Mouse (Mus musculus) intestine, embryonic 16.5 days (tissue): ENCODE data around the gene Vav1. TPM values are rescaled to one million over a fixed set of nuclear protein-coding genes. Genes with fewer than 3 reads are reported as not detected.

Experiments used
- ATAC-seq: fragments of 200-750 bp; cut with Nextera tagmentation; 2 replicates; pipeline ENCODE4 v1.8.0; 2017; ENCODE audit warnings: moderate TSS enrichment, moderate library complexity
- H3K27ac ChIP-seq: fragments of 300-500 bp; sonication (generic); 2 replicates; pipeline ENCODE4 v1.5.1; 2014; ENCODE audit warnings: mild to moderate bottlenecking, low read length
- H3K27me3 ChIP-seq: fragments of 300-500 bp; sonication (generic); replicated peaks from 2 replicates; pipeline ENCODE4 v1.6.1; 2014; ENCODE audit warnings: low read length, control low read depth, mixed read lengths; ENCODE audit not compliant: control insufficient read depth, insufficient read depth
- H3K36me3 ChIP-seq: fragments of 300-500 bp; sonication (generic); 2 replicates; pipeline ENCODE4 v1.6.1; 2014; ENCODE audit warnings: low read length, control low read depth; ENCODE audit not compliant: control insufficient read depth, insufficient read depth
- H3K4me1 ChIP-seq: fragments of 300-500 bp; sonication (generic); 2 replicates; pipeline ENCODE4 v1.6.1; 2014; ENCODE audit warnings: low read length, control low read depth, mixed read lengths; ENCODE audit not compliant: control insufficient read depth, insufficient read depth
- H3K4me2 ChIP-seq: fragments of 300-500 bp; sonication (generic); 2 replicates; pipeline ENCODE4 v1.6.1; 2014; ENCODE audit warnings: low read depth, low read length, control low read depth
- H3K4me3 ChIP-seq: fragments of 300-500 bp; sonication (generic); 2 replicates; pipeline ENCODE4 v1.5.1; 2014; ENCODE audit warnings: mild to moderate bottlenecking, low read length
- H3K9ac ChIP-seq: fragments of 300-500 bp; sonication (generic); 2 replicates; pipeline ENCODE4 v1.6.1; 2014; ENCODE audit warnings: low read depth, low read length
- H3K9me3 ChIP-seq: fragments of 300-500 bp; sonication (generic); 2 replicates; pipeline ENCODE4 v1.6.1; 2016; ENCODE audit warnings: low read length, control low read depth; ENCODE audit not compliant: control insufficient read depth
- WGBS: fragments of 180-500 bp; shearing (Covaris S2); extraction: QIAGEN DNeasy Blood & Tissue Kit; methylation state at CpG from one replicate; pipeline ENCODE4 v1.1.7; 2014; 5-methylcytosine and 5-hydroxymethylcytosine counted together
- polyA plus RNA-seq: library from polyadenylated mRNA; unstranded; fragments of >200 nt; fragmentation: Nextera tagmentation; extraction: Ambion mirVana; gene quantifications from 2 replicates; pipeline ENCODE4 v1.2.1, GENCODE M21; 2015

Gene Vav1
- polyA plus RNA-seq, 1 experiment from 2014 or later = 2.4 TPM

- Histone ChIP-seq H3K36me3 (no peaks in the 10 kb centered on the region), H3K4me3 (no peak overlapping the region), H3K4me1 (no peaks in the 10 kb centered on the region), H3K27me3 (no peaks in the 10 kb centered on the region), H3K4me2 (no peak overlapping the region), H3K9ac (no peak overlapping the region), H3K9me3 (no peaks in the 10 kb centered on the region), H3K27ac (no peak overlapping the region)
- WGBS = 86% methylated on average over 11 of the region's 11 CpGs
- ATAC-seq = no peak
Observed at GRCm38 (mm10) chr17:57359485-57360241, 80.8 kb downstream of the Vav1 start.

Other genes with a start within 250 kb of the Vav1 start
- 15.7 and 16.7 TPM in 2 replicates for gene Khsrp, start 247.6 kb upstream of the Vav1 start, polyA plus RNA-seq
- not detected in 2 replicates for gene Slc25a41, start 237.4 kb upstream of the Vav1 start, polyA plus RNA-seq
- gene Crb3, start 220.0 kb upstream of the Vav1 start, polyA plus RNA-seq = 113 TPM in 2 replicates
- 5.7 and 6.7 TPM in 2 replicates for gene Slc25a23, start 219.2 kb upstream of the Vav1 start, polyA plus RNA-seq
- 7.4 and 8.1 TPM in 2 replicates for gene Dennd1c, start 200.6 kb upstream of the Vav1 start, polyA plus RNA-seq
- gene Tubb4a, start 191.3 kb upstream of the Vav1 start, polyA plus RNA-seq = 20.3 and 22.6 TPM in 2 replicates
- 6.0 and 6.2 TPM in 2 replicates for gene Tnfsf9, start 173.8 kb upstream of the Vav1 start, polyA plus RNA-seq
- gene Cd70, start 129.3 kb upstream of the Vav1 start, polyA plus RNA-seq = not detected in 2 replicates
- 0.21 and 0.43 TPM in 2 replicates for gene Tnfsf14, start 84.9 kb upstream of the Vav1 start, polyA plus RNA-seq
- 5.0 and 8.2 TPM in 2 replicates for gene C3, start 51.0 kb upstream of the Vav1 start, polyA plus RNA-seq
- gene Gpr108, start 30.7 kb upstream of the Vav1 start, polyA plus RNA-seq = 34.9 and 37.0 TPM in 2 replicates
- 46.9 and 47.4 TPM in 2 replicates for gene Trip10, start 29.6 kb upstream of the Vav1 start, polyA plus RNA-seq
- gene Adgre1, start 79.6 kb downstream of the Vav1 start, polyA plus RNA-seq = 5.8 and 6.3 TPM in 2 replicates